Mouse (Mus musculus): ENCODE results near the gene Galnt6. TPM values are rescaled to one million over a fixed set of nuclear protein-coding genes. Genes with fewer than 3 reads are reported as not detected.

Galnt6 gene
- total and polyA plus RNA-seq, 2 experiments from 2014 or later: 0.34 to 0.37 TPM

DNA sequence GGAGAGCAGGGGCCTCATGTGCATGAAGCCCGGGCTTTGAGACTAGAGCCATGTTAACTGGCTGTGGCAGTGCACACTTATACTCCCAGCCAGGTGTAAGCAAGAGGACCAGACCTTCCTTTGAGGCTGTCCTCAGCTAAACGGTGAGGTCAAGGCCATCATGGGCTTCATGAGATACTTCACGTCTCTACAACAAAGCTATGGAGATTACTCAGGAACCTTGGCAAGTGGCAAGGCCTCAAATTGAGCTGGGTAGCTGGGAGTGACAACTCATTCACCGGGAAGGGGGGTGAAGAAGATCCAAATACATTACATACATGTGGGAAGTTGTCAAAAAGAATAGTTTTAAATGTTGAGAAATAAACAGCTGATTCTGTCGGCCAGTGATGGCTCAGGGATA is 68.4 kb downstream of the Galnt6 start:
- DNase-seq (ENCODE audit: low spot score) (no peak), ATAC-seq (no peak)
- 87% methylated on average over 5 of the region's 5 CpGs for WGBS
- no peak overlapping the region for H3K4me3 ChIP-seq (ENCODE audit: low read length)
- H3K27me3 ChIP-seq (ENCODE audit: insufficient read depth, low read length): no peaks in the 10 kb centered on the region
- no peaks in the 10 kb centered on the region for H3K4me1 ChIP-seq (ENCODE audit: insufficient read depth, low read length)
- H3K4me2 ChIP-seq (ENCODE audit: low read depth, low read length): no peak overlapping the region
- no peak overlapping the region for H3K27ac ChIP-seq
- no peaks in the 10 kb centered on the region for H3K36me3 ChIP-seq (ENCODE audit: insufficient read depth, low read length)
- no peaks in the 10 kb centered on the region for H3K9me3 ChIP-seq (ENCODE audit: low read length)
- H3K9ac ChIP-seq (replicated peaks; ENCODE audit: low read length): no peak overlapping the region
- no peak for TF ChIP-seq CTCF (IDR thresholded peaks at IDR 0.05; ENCODE audit: low read depth)

GRCm38 (mm10) chr15:100660306-100660705 is 68.9 kb downstream of the Galnt6 start:
- H3K4me3 ChIP-seq (ENCODE audit: low read length): no peak overlapping the region
- H3K4me1 ChIP-seq (ENCODE audit: insufficient read depth, low read length): no peaks in the 10 kb centered on the region
- H3K27me3 ChIP-seq (ENCODE audit: insufficient read depth, low read length): no peaks in the 10 kb centered on the region
- no peaks in the 10 kb centered on the region for H3K36me3 ChIP-seq (ENCODE audit: insufficient read depth, low read length)
- no peak overlapping the region for H3K9ac ChIP-seq (replicated peaks; ENCODE audit: low read length)
- TF ChIP-seq CTCF (IDR thresholded peaks at IDR 0.05; ENCODE audit: low read depth): no peak
- H3K27ac ChIP-seq: no peak overlapping the region
- H3K9me3 ChIP-seq (ENCODE audit: low read length): no peaks in the 10 kb centered on the region
- DNase-seq (ENCODE audit: low spot score): peak; percentile 23
- no peak overlapping the region for H3K4me2 ChIP-seq (ENCODE audit: low read depth, low read length)
- 68% methylated on average over 9 of the region's 9 CpGs for WGBS
- ATAC-seq: no peak

- no peak overlapping the region for H3K4me2 ChIP-seq (ENCODE audit: low read depth, low read length)
- ATAC-seq: no peak
- no peaks in the 10 kb centered on the region for H3K27me3 ChIP-seq (ENCODE audit: insufficient read depth, low read length)
- H3K4me1 ChIP-seq (ENCODE audit: insufficient read depth, low read length): no peaks in the 10 kb centered on the region
- WGBS: 84% methylated on average over 5 of the region's 5 CpGs
- H3K9me3 ChIP-seq (ENCODE audit: low read length): no peaks in the 10 kb centered on the region
- no peak for DNase-seq (ENCODE audit: low spot score)
- H3K4me3 ChIP-seq (ENCODE audit: low read length): no peak overlapping the region
- no peaks in the 10 kb centered on the region for H3K36me3 ChIP-seq (ENCODE audit: insufficient read depth, low read length)
- no peak for TF ChIP-seq CTCF (IDR thresholded peaks at IDR 0.05; ENCODE audit: low read depth)
- no peak overlapping the region for H3K9ac ChIP-seq (replicated peaks; ENCODE audit: low read length)
- no peak overlapping the region for H3K27ac ChIP-seq
Measured at GRCm38 (mm10) chr15:100655201-100655600, 74.0 kb downstream of the Galnt6 start.

- no peak for TF ChIP-seq CTCF (IDR thresholded peaks at IDR 0.05; ENCODE audit: low read depth)
- ATAC-seq (no peak), DNase-seq (ENCODE audit: low spot score) (no peak)
- no peak overlapping the region for H3K4me3 ChIP-seq (ENCODE audit: low read length)
- no peaks in the 10 kb centered on the region for H3K36me3 ChIP-seq (ENCODE audit: insufficient read depth, low read length)
- H3K4me1 ChIP-seq (ENCODE audit: insufficient read depth, low read length): no peaks in the 10 kb centered on the region
- H3K27ac ChIP-seq: no peak overlapping the region
- no peaks in the 10 kb centered on the region for H3K27me3 ChIP-seq (ENCODE audit: insufficient read depth, low read length)
- no peak overlapping the region for H3K9ac ChIP-seq (replicated peaks; ENCODE audit: low read length)
- H3K4me2 ChIP-seq (ENCODE audit: low read depth, low read length): no peak overlapping the region
- 89% methylated on average over 1 of the region's 1 CpGs for WGBS
- no peaks in the 10 kb centered on the region for H3K9me3 ChIP-seq (ENCODE audit: low read length)
Measured at GRCm38 (mm10) chr15:100654271-100654670, 74.9 kb downstream of the Galnt6 start.

- Histone ChIP-seq H3K27me3 (ENCODE audit: insufficient read depth, low read length) (no peaks in the 10 kb centered on the region), H3K27ac (no peak overlapping the region), H3K4me3 (ENCODE audit: low read length) (no peak overlapping the region), H3K4me2 (ENCODE audit: low read depth, low read length) (no peak overlapping the region), H3K4me1 (ENCODE audit: insufficient read depth, low read length) (no peaks in the 10 kb centered on the region), H3K9ac (replicated peaks; ENCODE audit: low read length) (no peak overlapping the region), H3K9me3 (ENCODE audit: low read length) (no peaks in the 10 kb centered on the region), H3K36me3 (ENCODE audit: insufficient read depth, low read length) (no peaks in the 10 kb centered on the region)
- ATAC-seq (no peak), DNase-seq (ENCODE audit: low spot score) (no peak)
- WGBS: 85% methylated on average over 9 of the region's 9 CpGs
- no peak for TF ChIP-seq CTCF (IDR thresholded peaks at IDR 0.05; ENCODE audit: low read depth)
Measured at GRCm38 (mm10) chr15:100651610-100652009, 77.6 kb downstream of the Galnt6 start.

- no peaks in the 10 kb centered on the region for H3K9me3 ChIP-seq (ENCODE audit: low read length)
- WGBS: 83% methylated on average over 10 of the region's 10 CpGs
- H3K4me2 ChIP-seq (ENCODE audit: low read depth, low read length): no peak overlapping the region
- DNase-seq (ENCODE audit: low spot score) (no peak), ATAC-seq (no peak)
- TF ChIP-seq CTCF (IDR thresholded peaks at IDR 0.05; ENCODE audit: low read depth): no peak
- no peaks in the 10 kb centered on the region for H3K4me1 ChIP-seq (ENCODE audit: insufficient read depth, low read length)
- no peak overlapping the region for H3K9ac ChIP-seq (replicated peaks; ENCODE audit: low read length)
- no peaks in the 10 kb centered on the region for H3K27me3 ChIP-seq (ENCODE audit: insufficient read depth, low read length)
- H3K36me3 ChIP-seq (ENCODE audit: insufficient read depth, low read length): no peaks in the 10 kb centered on the region
- H3K27ac ChIP-seq: no peak overlapping the region
- no peak overlapping the region for H3K4me3 ChIP-seq (ENCODE audit: low read length)
Measured at GRCm38 (mm10) chr15:100650111-100650510, 79.1 kb downstream of the Galnt6 start.

DNA sequence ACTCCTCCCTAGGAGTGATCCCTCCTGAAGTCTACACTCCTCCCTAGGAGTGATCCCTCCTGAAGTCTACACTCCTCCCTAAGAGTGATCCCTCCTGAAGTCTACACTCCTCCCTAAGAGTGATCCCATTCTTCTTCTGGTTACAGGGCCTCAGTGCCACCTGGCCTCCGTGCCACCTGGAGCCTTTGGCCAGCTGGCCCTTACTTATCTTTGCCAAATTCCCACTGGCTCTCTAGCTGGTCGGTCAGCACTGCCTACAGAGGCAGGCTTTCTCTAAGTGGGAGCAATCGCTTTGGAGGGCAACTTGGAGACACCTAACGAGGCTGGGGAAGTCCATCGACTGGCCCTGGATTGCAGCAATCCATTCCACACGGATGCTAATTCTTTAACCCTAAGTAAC is 83.0 kb downstream of the Galnt6 start:
- ATAC-seq: no peak
- 81% methylated on average over 6 of the region's 6 CpGs for WGBS
- H3K9ac ChIP-seq (replicated peaks; ENCODE audit: low read length): no peak overlapping the region

More for the DNA sequence above, 83.0 kb downstream of the Galnt6 start:
- H3K36me3 ChIP-seq (ENCODE audit: insufficient read depth, low read length): no peaks in the 10 kb centered on the region
- DNase-seq (ENCODE audit: low spot score): no peak
- H3K4me1 ChIP-seq (ENCODE audit: insufficient read depth, low read length): no peaks in the 10 kb centered on the region
- H3K4me3 ChIP-seq (ENCODE audit: low read length): no peak overlapping the region
- no peaks in the 10 kb centered on the region for H3K9me3 ChIP-seq (ENCODE audit: low read length)
- TF ChIP-seq CTCF (IDR thresholded peaks at IDR 0.05; ENCODE audit: low read depth): no peak
- no peak overlapping the region for H3K27ac ChIP-seq
- no peak overlapping the region for H3K4me2 ChIP-seq (ENCODE audit: low read depth, low read length)
- no peaks in the 10 kb centered on the region for H3K27me3 ChIP-seq (ENCODE audit: insufficient read depth, low read length)

All from hindbrain, postnatal 0 days (tissue).